Mouse (Mus musculus): ENCODE measurements around the gene Ctnnal1. TPM values are rescaled to one million over a fixed set of nuclear protein-coding genes. Genes with fewer than 3 reads are reported as not detected.

Gene Ctnnal1
- total and polyA plus RNA-seq, 3 experiments = 6.5 to 31.9 (median 30.8) TPM

DNA sequence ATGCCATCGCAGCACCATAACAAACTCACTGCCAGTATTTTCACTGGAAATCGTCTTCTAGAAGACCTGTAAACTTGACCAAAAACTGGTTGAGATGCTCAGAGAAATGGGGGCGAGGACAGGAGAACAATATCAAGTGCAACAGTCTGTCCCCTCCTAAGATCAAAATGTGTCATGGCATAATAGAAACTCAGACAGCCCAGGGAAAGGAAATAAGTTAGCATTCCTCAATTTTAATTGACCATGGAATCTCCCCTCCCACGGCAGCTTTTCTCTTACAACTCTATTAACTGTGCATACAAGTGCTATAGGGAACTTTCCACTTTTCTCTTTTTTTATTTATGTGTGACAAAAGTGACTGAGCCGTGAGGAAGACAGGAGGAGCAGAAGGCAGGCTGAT lies 2.8 kb upstream of the Ctnnal1 start:
- 86% methylated on average over 5 of the region's 5 CpGs for WGBS
- DNase-seq = no peak
- intact Hi-C loops (cut with DNase I) = loop anchor here (5.0 kb wide), 1 partner anchor 80 kb away; the partner anchor contains the start of gene Tmem245
- no peak for TF ChIP-seq POLR2A (IDR thresholded peaks at IDR 0.05; ENCODE audit: insufficient read depth, low read depth, low read length)
- TF ChIP-seq EP300 (IDR thresholded peaks at IDR 0.05; ENCODE audit: insufficient read depth, low read depth, low read length) = no peak
- no peak for TF ChIP-seq CTCF (IDR thresholded peaks at IDR 0.05)
- H3K36me3 ChIP-seq (ENCODE audit: control insufficient read depth, insufficient read depth, low read length) = no peaks in the 10 kb centered on the region; the same call in none of the 2 replicates
- peaks cover 5% of the 10 kb centered on the region for H3K4me1 ChIP-seq (ENCODE audit: control insufficient read depth, insufficient read depth, low read length)
- no peak overlapping the region for H3K9ac ChIP-seq (ENCODE audit: low read depth, low read length)
- H3K27ac ChIP-seq = no peak overlapping the region
- peaks cover 2% of the 10 kb centered on the region; the same call in 1 of the 2 replicates for H3K79me2 ChIP-seq (replicated peaks; ENCODE audit: control insufficient read depth, insufficient read depth, low read length)
- no peak overlapping the region for H3K4me3 ChIP-seq
- H3K27me3 ChIP-seq (ENCODE audit: control insufficient read depth, insufficient read depth, low read length) = no peaks in the 10 kb centered on the region; the same call in 1 of the 2 replicates

DNA sequence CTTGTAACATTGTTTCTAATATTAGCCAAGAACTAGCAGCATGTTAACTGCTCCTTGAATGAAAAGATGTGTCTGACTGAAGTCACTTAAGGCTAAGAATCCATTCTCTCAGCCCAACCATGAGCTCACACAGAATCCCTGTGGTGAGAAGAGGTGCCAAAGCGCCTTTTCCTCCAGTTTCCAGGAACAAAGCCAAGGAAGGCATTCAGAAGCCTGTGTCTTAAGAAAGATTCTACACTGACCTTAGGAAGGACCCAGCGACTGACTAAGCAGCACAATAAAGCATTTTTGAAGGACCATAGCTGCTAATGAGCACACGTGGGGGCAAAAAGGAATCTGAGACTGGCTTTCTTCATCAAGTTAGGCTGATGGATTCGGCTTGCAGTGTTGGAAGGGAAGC lies 983 bp upstream of the Ctnnal1 start:
- intact Hi-C loops (cut with DNase I) = loop anchor here (5.0 kb wide), 1 partner anchor 81 kb away; the partner anchor contains the start of gene Tmem245
- Histone ChIP-seq H3K79me2 (replicated peaks; ENCODE audit: control insufficient read depth, insufficient read depth, low read length) (peaks cover 2% of the 10 kb centered on the region; the same call in 1 of the 2 replicates), H3K4me1 (ENCODE audit: control insufficient read depth, insufficient read depth, low read length) (peaks cover 5% of the 10 kb centered on the region), H3K9ac (ENCODE audit: low read depth, low read length) (no peak overlapping the region), H3K4me3 (no peak overlapping the region), H3K27me3 (ENCODE audit: control insufficient read depth, insufficient read depth, low read length) (no peaks in the 10 kb centered on the region; the same call in 1 of the 2 replicates), H3K27ac (peak overlapping the region; percentile 84), H3K36me3 (ENCODE audit: control insufficient read depth, insufficient read depth, low read length) (no peaks in the 10 kb centered on the region; the same call in none of the 2 replicates)
- 36% methylated on average over 4 of the region's 4 CpGs for WGBS
- DNase-seq = peak in 1 of 2 experiments; percentile 42
- TF ChIP-seq EP300 (IDR thresholded peaks at IDR 0.05; ENCODE audit: insufficient read depth, low read depth, low read length) (no peak), CTCF (IDR thresholded peaks at IDR 0.05) (no peak), POLR2A (IDR thresholded peaks at IDR 0.05; ENCODE audit: insufficient read depth, low read depth, low read length) (no peak)

DNA sequence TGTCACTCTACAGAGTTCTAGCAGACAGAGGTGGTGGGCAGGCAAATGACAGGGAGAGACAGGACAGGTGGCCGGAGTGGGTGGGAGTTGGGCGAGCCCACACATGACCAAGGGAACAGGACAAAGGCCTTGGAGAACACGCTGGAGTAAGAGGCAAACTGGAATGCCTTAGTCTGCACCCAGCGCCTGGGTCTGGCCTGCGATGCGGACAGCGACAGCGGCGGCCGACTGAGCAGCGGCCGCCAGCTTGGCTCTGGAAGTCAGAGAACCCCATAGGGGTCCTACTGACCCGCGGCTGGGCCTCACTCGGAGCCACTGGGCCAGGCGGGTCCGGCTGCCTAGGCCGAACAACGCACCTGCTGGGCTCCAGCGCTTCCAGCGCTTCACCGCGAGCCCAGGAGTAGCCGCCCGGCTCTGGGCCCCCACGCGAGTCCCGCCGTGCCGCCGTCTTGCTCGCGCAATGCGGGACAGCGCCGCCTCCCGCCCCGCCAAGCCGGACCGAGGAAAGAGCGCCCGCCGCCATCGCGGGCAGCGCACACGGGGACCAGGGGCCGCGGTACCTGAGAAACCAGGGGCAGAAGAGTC lies 479 bp downstream of the Ctnnal1 start:
- intact Hi-C loops (cut with DNase I) = loop anchor here (5.0 kb wide), 1 partner anchor 83 kb away; the partner anchor contains the start of gene Tmem245
- no peaks in the 10 kb centered on the region; the same call in 1 of the 2 replicates for H3K27me3 ChIP-seq (ENCODE audit: control insufficient read depth, insufficient read depth, low read length)
- DNase-seq = peak in 1 of 2 experiments; percentile 71
- TF ChIP-seq EP300 (IDR thresholded peaks at IDR 0.05; ENCODE audit: insufficient read depth, low read depth, low read length) = no peak
- no peak for TF ChIP-seq POLR2A (IDR thresholded peaks at IDR 0.05; ENCODE audit: insufficient read depth, low read depth, low read length)
- peak; percentile 39 for TF ChIP-seq CTCF (IDR thresholded peaks at IDR 0.05)
- peaks cover 2% of the 10 kb centered on the region; the same call in 1 of the 2 replicates for H3K79me2 ChIP-seq (replicated peaks; ENCODE audit: control insufficient read depth, insufficient read depth, low read length)
- peak overlapping the region; percentile 83 for H3K9ac ChIP-seq (ENCODE audit: low read depth, low read length)
- no peaks in the 10 kb centered on the region; the same call in none of the 2 replicates for H3K36me3 ChIP-seq (ENCODE audit: control insufficient read depth, insufficient read depth, low read length)
- peak overlapping the region; percentile 64 for H3K4me3 ChIP-seq
- WGBS = 1% methylated on average over 49 of the region's 49 CpGs
- peak overlapping the region; percentile 84 for H3K27ac ChIP-seq
- H3K4me1 ChIP-seq (ENCODE audit: control insufficient read depth, insufficient read depth, low read length) = peaks cover 5% of the 10 kb centered on the region

DNA sequence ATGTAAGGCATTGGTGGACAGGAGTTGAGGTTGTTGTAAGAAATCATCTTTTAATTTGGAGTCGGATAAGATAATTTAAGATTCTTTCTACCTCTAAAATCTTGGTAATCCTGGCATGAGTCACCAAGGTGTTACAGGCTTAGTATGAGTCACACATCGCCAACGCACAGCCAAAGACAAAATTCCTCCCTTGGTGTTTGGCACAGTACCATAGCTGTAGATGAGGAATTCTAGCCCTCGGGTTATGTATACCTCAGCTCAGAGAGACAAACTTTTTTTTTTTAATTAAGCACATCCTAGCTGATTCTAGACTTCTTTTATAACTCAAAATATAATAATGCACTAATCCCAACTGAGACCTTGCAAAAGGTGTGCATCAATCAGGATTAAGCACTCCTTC lies 972 bp downstream of the Ctnnal1 start:
- intact Hi-C loops (cut with DNase I) = no loop called here
- Histone ChIP-seq H3K79me2 (replicated peaks; ENCODE audit: control insufficient read depth, insufficient read depth, low read length) (peaks cover 2% of the 10 kb centered on the region; the same call in 1 of the 2 replicates), H3K36me3 (ENCODE audit: control insufficient read depth, insufficient read depth, low read length) (no peaks in the 10 kb centered on the region; the same call in 1 of the 2 replicates), H3K27me3 (ENCODE audit: control insufficient read depth, insufficient read depth, low read length) (no peaks in the 10 kb centered on the region; the same call in 1 of the 2 replicates), H3K27ac (peak overlapping the region; percentile 84), H3K9ac (ENCODE audit: low read depth, low read length) (peak overlapping the region; percentile 83), H3K4me1 (ENCODE audit: control insufficient read depth, insufficient read depth, low read length) (peaks cover 5% of the 10 kb centered on the region), H3K4me3 (peak overlapping the region; percentile 64)
- 36% methylated on average over 4 of the region's 4 CpGs for WGBS
- no peak for TF ChIP-seq POLR2A (IDR thresholded peaks at IDR 0.05; ENCODE audit: insufficient read depth, low read depth, low read length)
- no peak for TF ChIP-seq CTCF (IDR thresholded peaks at IDR 0.05)
- TF ChIP-seq EP300 (IDR thresholded peaks at IDR 0.05; ENCODE audit: insufficient read depth, low read depth, low read length) = no peak
- DNase-seq = no peak

DNA sequence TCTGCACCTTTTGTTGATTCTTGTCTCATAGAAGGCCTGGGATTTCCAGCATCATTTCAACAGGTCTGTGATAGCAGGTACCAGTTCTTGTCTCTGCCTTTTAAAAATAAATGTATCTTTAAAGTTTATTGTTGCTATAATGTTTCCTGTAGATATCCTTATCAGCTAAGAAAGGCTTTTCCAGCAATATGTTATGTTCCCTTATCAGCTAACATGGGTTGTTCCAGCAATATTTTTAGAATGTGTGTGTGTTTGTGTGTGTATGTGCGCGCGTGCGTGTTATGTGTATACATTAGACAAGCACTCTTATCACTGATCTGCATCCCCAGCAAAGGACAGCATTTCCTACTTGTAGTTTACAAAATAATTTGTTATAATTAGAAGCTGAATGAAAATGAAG lies 3.4 kb downstream of the Ctnnal1 start:
- DNase-seq = no peak
- no peaks in the 10 kb centered on the region; the same call in 1 of the 2 replicates for H3K27me3 ChIP-seq (ENCODE audit: control insufficient read depth, insufficient read depth, low read length)
- 85% methylated on average over 4 of the region's 4 CpGs for WGBS
- no peak overlapping the region for H3K9ac ChIP-seq (ENCODE audit: low read depth, low read length)
- peaks cover 2% of the 10 kb centered on the region; the same call in 1 of the 2 replicates for H3K79me2 ChIP-seq (replicated peaks; ENCODE audit: control insufficient read depth, insufficient read depth, low read length)
- H3K4me1 ChIP-seq (ENCODE audit: control insufficient read depth, insufficient read depth, low read length) = peaks cover 2% of the 10 kb centered on the region
- H3K36me3 ChIP-seq (ENCODE audit: control insufficient read depth, insufficient read depth, low read length) = no peaks in the 10 kb centered on the region; the same call in 1 of the 2 replicates
- TF ChIP-seq POLR2A (IDR thresholded peaks at IDR 0.05; ENCODE audit: insufficient read depth, low read depth, low read length) (no peak), CTCF (IDR thresholded peaks at IDR 0.05) (no peak), EP300 (IDR thresholded peaks at IDR 0.05; ENCODE audit: insufficient read depth, low read depth, low read length) (no peak)
- intact Hi-C loops (cut with DNase I) = no loop called here
- H3K27ac ChIP-seq = no peak overlapping the region
- H3K4me3 ChIP-seq = no peak overlapping the region

DNA sequence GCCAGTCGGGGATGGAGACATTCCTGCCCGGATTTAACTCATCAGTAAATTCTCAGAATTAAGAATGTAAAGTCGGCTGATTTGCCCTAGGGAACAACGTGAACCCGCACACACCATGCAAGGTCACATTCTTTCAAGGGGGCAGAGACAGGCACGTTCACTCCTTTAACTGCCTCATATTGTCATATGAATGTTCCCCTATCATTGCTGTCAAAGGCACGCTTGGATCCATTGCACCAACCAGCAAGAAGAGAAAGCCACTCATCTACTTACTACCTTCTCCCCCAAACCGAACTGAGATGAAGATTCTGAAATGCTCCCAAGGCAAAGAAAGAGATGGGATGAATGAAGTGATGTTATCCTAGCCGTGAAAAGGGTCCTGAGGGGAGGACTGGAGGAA lies 6.3 kb downstream of the Ctnnal1 start:
- DNase-seq = no peak
- Histone ChIP-seq H3K9ac (ENCODE audit: low read depth, low read length) (no peak overlapping the region), H3K4me3 (no peak overlapping the region), H3K79me2 (replicated peaks; ENCODE audit: control insufficient read depth, insufficient read depth, low read length) (peaks cover 2% of the 10 kb centered on the region; the same call in 1 of the 2 replicates), H3K4me1 (ENCODE audit: control insufficient read depth, insufficient read depth, low read length) (peaks cover 2% of the 10 kb centered on the region; the same call in 1 of the 2 replicates), H3K27ac (no peak overlapping the region), H3K36me3 (ENCODE audit: control insufficient read depth, insufficient read depth, low read length) (no peaks in the 10 kb centered on the region; the same call in 1 of the 2 replicates), H3K27me3 (ENCODE audit: control insufficient read depth, insufficient read depth, low read length) (no peaks in the 10 kb centered on the region)
- no peak for TF ChIP-seq POLR2A (IDR thresholded peaks at IDR 0.05; ENCODE audit: insufficient read depth, low read depth, low read length)
- TF ChIP-seq CTCF (IDR thresholded peaks at IDR 0.05) = no peak
- no peak for TF ChIP-seq EP300 (IDR thresholded peaks at IDR 0.05; ENCODE audit: insufficient read depth, low read depth, low read length)
- intact Hi-C loops (cut with DNase I) = no loop called here
- WGBS = 53% methylated on average over 9 of the region's 9 CpGs
